Mouse (Mus musculus) urinary bladder, postnatal 25 days (tissue): ENCODE measurements at regions not wholly inside any gene's neighbourhood (a gene's known extent, or its start where the extent isn't known, plus 50 kb on each side); places are given as distances from the start of the nearest gene placed in this dataset.

Experiments
- DNase-seq: peaks from one replicate; pipeline ENCODE4 v3.0.0; 2022; ENCODE audit warnings: low spot score

DNA sequence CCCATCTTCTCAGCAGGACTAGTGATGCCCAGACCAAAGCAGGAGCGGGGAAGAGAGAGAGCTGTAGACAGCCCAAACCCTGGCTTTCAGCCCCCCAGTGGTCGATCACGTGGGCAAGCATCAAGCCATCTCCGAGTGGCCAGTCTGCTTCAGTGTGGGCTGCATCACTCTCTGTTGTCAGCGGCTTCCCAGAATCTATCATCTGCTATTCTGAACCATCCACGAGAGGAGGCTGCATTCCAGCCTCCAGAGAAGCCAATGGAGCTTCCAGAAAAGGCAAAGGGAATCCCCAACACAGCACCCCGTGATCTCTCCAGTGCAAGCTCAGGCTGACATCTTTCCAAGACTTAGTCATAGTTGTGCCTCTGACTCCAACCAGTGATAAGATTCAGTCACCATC is 70.7 kb upstream of the Cdh4 start:
- no peak for DNase-seq

- DNase-seq = no peak
Measured at GRCm38 (mm10) chr2:179379691-179380443, 62.4 kb upstream of the Cdh4 start.

- DNase-seq = no peak
Measured at GRCm38 (mm10) chr2:179380444-179380705, 61.9 kb upstream of the Cdh4 start.

- no peak for DNase-seq
Measured at GRCm38 (mm10) chr2:179381916-179382315, 60.3 kb upstream of the Cdh4 start.

DNA sequence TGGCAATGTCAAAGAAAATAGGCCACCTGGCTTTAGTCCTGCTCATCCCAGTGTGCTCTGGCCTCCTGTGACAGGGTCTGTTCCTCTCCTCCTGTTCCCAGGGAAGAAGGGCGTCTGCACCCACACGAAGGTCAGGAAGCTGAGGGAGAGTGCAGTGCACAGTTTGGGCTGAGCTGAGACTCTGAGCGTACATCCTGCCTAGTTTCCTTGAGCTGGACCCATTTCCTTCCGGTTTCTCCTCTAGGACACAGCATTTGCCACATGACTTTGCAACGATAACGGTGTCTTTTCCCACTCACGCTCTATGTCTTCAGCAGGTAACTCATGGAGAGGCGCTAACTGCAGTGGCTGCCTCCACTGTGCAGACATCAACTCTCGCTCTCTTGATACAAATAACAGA is 59.6 kb upstream of the Cdh4 start:
- DNase-seq = no peak

- DNase-seq = no peak
Measured at GRCm38 (mm10) chr2:179386871-179387270, 55.4 kb upstream of the Cdh4 start.

GRCm38 (mm10) chr2:179390486-179390885 is 51.7 kb upstream of the Cdh4 start:
- no peak for DNase-seq

DNA sequence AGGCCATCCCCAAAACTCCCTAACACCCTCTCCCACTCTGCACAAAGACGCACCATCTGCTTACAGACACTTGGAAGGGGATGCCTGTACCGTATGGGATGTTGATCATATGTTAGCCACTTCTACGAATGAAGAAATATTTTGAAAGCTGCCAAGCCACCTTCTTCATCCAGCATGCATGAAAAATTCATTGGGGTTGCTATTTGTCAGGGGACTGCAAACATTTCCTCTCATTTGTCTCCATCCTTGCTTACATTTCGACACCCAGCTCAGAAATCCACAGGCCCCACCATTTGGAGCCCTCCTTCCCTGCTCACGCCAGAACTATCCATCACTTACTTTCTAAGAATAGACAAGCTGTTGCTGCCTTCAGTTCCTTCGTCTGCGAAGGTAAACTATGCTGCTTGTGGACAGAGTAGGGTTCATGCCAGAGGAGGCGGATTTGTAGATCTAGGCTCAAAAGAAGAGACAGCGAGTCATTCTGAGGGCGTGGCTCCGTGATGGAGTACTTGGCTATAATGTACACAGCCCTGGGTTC is 51.2 kb upstream of the Cdh4 start:
- no peak for DNase-seq
